ENCODE assay signal across 17 mouse cellular contexts in genomic region chr11:18898862-18899261, GRCm38 (mm10).
DNase-seq lines count a peak whose midpoint lies in the region; ATAC-seq and TF ChIP-seq lines count a peak whose summit lies in the region.
"Had no signal": no experiment of that assay in that cellular context is flagged by ENCODE, and none has a peak within 500 bp of the region (broad histone marks: within the 10 kb centered on the region; RNA-seq: fewer than 3 reads in every experiment).

No protein-coding gene starts in this region.

- TF ChIP-seq POLR2A in heart, adult 2 months (IDR thresholded peaks at IDR 0.05; ENCODE audit: insufficient read depth, low read depth, low read length): no peak

- H3K79me2 ChIP-seq in heart, adult 2 months (replicated peaks; ENCODE audit: control insufficient read depth, insufficient read depth, low read length): no peaks in the 10 kb centered on the region

- TF ChIP-seq CTCF in heart, adult 2 months (IDR thresholded peaks at IDR 0.05): no peak

- no peak overlapping the region for H3K4me2 ChIP-seq in heart, embryonic 16.5 days (ENCODE audit: low read depth, low read length)
- H3K4me2 ChIP-seq in intestine, embryonic 16.5 days (ENCODE audit: low read depth, low read length): no peak overlapping the region
- H3K4me2 ChIP-seq: hindbrain, embryonic 14.5 days; limb, embryonic 12.5 days; liver, embryonic 15.5 days; midbrain, embryonic 12.5 days had no signal

- intact Hi-C loops in heart, adult 2 months (cut with DNase I): no loop called here
- intact Hi-C loops in gastrocnemius, postnatal 14 days (cut with DNase I; ENCODE audit: low total_unique reads): no loop called here

- no peak for ATAC-seq in heart, embryonic 16.5 days (replicated peaks; ENCODE audit: extremely low read depth, insufficient read depth, low FRiP score)
- ATAC-seq in intestine, embryonic 16.5 days: peak; percentile 61
- ATAC-seq: forebrain, postnatal 0 days had no signal

- no peaks in the 10 kb centered on the region for H3K36me3 ChIP-seq in heart, embryonic 16.5 days (ENCODE audit: control insufficient read depth, insufficient read depth)
- peaks cover 6% of the 10 kb centered on the region for H3K36me3 ChIP-seq in heart, adult 2 months (ENCODE audit: control insufficient read depth, insufficient read depth, low read length)
- H3K36me3 ChIP-seq in intestine, embryonic 16.5 days (ENCODE audit: control insufficient read depth, insufficient read depth, low read length): no peaks in the 10 kb centered on the region
- H3K36me3 ChIP-seq: limb, embryonic 12.5 days; liver, embryonic 15.5 days; midbrain, embryonic 12.5 days had no signal

- peak overlapping the region; percentile 14; the same call in 1 of the 2 replicates for H3K27ac ChIP-seq in heart, embryonic 16.5 days (ENCODE audit: low read length)
- H3K27ac ChIP-seq in heart, adult 2 months: no peak overlapping the region
- H3K27ac ChIP-seq in intestine, embryonic 16.5 days (ENCODE audit: low read length): no peak overlapping the region
- H3K27ac ChIP-seq: hindbrain, embryonic 14.5 days; limb, embryonic 12.5 days; liver, embryonic 15.5 days; macrophage; midbrain, embryonic 12.5 days had no signal

- no peak for TF ChIP-seq EP300 in heart, adult 2 months (IDR thresholded peaks at IDR 0.05; ENCODE audit: insufficient read depth, low read depth, low read length)

- no peak overlapping the region for H3K9ac ChIP-seq in heart, embryonic 16.5 days (ENCODE audit: low read length)
- no peak overlapping the region for H3K9ac ChIP-seq in heart, adult 2 months (ENCODE audit: low read depth, low read length)
- no peak overlapping the region for H3K9ac ChIP-seq in intestine, embryonic 16.5 days (ENCODE audit: low read depth, low read length)
- H3K9ac ChIP-seq: forebrain, postnatal 0 days; hindbrain, embryonic 14.5 days; limb, embryonic 12.5 days; liver, embryonic 15.5 days; midbrain, embryonic 12.5 days had no signal

- peaks cover 25% of the 10 kb centered on the region for H3K4me1 ChIP-seq in heart, embryonic 16.5 days (ENCODE audit: control insufficient read depth, insufficient read depth, low read length)
- peaks cover 1% of the 10 kb centered on the region for H3K4me1 ChIP-seq in heart, adult 2 months (ENCODE audit: control insufficient read depth, insufficient read depth, low read length)
- H3K4me1 ChIP-seq in intestine, embryonic 16.5 days (ENCODE audit: control insufficient read depth, insufficient read depth, low read length): peaks cover 16% of the 10 kb centered on the region

- H3K27me3 ChIP-seq in heart, embryonic 16.5 days (ENCODE audit: control insufficient read depth, insufficient read depth, low read length): no peaks in the 10 kb centered on the region
- no peaks in the 10 kb centered on the region for H3K27me3 ChIP-seq in heart, adult 2 months (ENCODE audit: control insufficient read depth, insufficient read depth, low read length)
- no peaks in the 10 kb centered on the region for H3K27me3 ChIP-seq in intestine, embryonic 16.5 days (replicated peaks; ENCODE audit: control insufficient read depth, insufficient read depth, low read length)
- H3K27me3 ChIP-seq: liver, embryonic 15.5 days; midbrain, embryonic 12.5 days had no signal

- no peak overlapping the region for H3K4me3 ChIP-seq in heart, embryonic 16.5 days (ENCODE audit: low read length)
- H3K4me3 ChIP-seq in heart, adult 2 months: no peak overlapping the region
- no peak overlapping the region for H3K4me3 ChIP-seq in intestine, embryonic 16.5 days (ENCODE audit: low read length)
- H3K4me3 ChIP-seq: limb, embryonic 12.5 days; liver, embryonic 15.5 days; midbrain, embryonic 12.5 days had no signal

- no peaks in the 10 kb centered on the region for H3K9me3 ChIP-seq in heart, embryonic 16.5 days (replicated peaks; ENCODE audit: control insufficient read depth, low read length)
- no peaks in the 10 kb centered on the region for H3K9me3 ChIP-seq in intestine, embryonic 16.5 days (ENCODE audit: control insufficient read depth, low read length)
- H3K9me3 ChIP-seq: limb, embryonic 12.5 days; liver, embryonic 15.5 days; midbrain, embryonic 12.5 days had no signal

- WGBS in heart, embryonic 16.5 days: 19% methylated on average over 4 of the region's 4 CpGs
- WGBS in heart, adult 2 months: 21% methylated on average over 4 of the region's 4 CpGs
- 34% methylated on average over 4 of the region's 4 CpGs for WGBS in intestine, embryonic 16.5 days

- no peak for DNase-seq in heart, adult 2 months
- DNase-seq in 3T3-L1 (ENCODE audit: low read depth, low spot score) (peak; percentile 49), 416B (ENCODE audit: low read depth) (peak; percentile 34)
- DNase-seq in cerebellum, adult 18-20 months: no peak
- DNase-seq in gastrocnemius, postnatal 14 days: no peak
- DNase-seq: cerebellum, adult 11 months; forebrain, postnatal 0 days; kidney, adult 18-20 months; spleen, adult 18-20 months; thymus, postnatal 25 days had no signal

Comparison
In these comparisons a context has a peak if more than half of its experiments do, and no peak if none do; other contexts are left out.
1. DNase-seq: peak in 3T3-L1 (single experiment) and 416B (single experiment); none in heart, adult 2 months (0 of 2), cerebellum, adult 18-20 months (0 of 2) and gastrocnemius, postnatal 14 days (single experiment).